Mouse (Mus musculus) heart, postnatal 0 days (tissue): Measurements from ENCODE around the gene Atp5f1.

ENCODE experiments used
- CTCF ChIP-seq: IDR thresholded peaks from 2 replicates; pipeline ENCODE4 v1.5.1; 2016; ENCODE audit warnings: antibody characterized with exemption, control low read depth, low read depth
- EP300 ChIP-seq: IDR thresholded peaks from 2 replicates; pipeline ENCODE4 v1.6.1; 2016; ENCODE audit warnings: antibody characterized with exemption, low read depth

DNA sequence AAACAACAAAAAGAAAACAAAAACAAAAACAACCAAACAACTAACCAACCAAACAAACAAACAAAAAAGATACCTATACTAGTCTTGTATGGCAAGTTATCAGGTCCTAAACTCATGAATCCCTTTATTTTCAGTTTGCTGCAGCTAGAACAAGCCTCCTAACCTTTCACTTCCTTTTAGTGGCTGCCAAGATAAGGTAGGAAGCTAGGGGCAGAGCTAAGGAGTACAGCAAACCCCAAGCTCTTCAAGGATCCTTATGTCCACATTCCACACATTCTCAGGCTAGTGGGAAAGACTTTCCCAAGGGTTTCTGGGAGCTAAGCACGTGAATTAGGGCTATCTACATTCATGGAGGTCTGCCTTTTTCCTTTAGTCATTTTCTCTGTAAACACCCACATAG lies 44.6 kb downstream of the Atp5f1 start:
- TF ChIP-seq CTCF (no peak), EP300 (no peak)
